Mouse (Mus musculus): ENCODE results near the gene Dock11. TPM values are rescaled to one million over a fixed set of nuclear protein-coding genes. Genes with fewer than 3 reads are reported as not detected.

Gene Dock11
- polyA plus RNA-seq, 1 experiment = 0.52 TPM

DNA sequence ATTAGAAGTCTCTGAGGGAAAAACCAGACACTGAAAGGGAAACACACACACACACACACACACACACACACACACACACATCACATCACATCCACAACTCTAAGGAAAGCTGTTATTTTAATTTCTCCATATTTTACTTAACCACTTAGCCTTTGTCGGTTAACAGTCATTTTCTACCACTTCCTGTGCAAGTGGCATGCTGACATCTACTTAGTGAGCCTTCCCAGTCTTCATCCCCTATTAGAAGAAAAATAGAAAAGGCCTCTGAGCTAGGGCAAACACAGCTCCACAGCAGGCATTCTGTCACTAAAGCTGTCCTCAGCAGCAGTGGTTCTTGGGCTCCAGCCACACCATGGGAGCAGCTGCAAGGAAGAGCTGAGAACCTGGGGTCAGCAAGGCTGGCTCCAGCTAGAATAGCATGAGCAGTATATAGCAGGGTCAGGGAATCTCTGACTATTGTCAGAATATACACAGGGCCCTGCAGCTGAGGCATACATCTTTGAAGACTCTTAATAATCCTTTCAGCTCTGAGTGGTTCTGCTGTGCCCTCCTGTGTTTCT is 36.2 kb downstream of the Dock11 start:
- H3K27me3 ChIP-seq (ENCODE audit: control insufficient read depth, insufficient read depth, low read length) = no peaks in the 10 kb centered on the region
- TF ChIP-seq POLR2A (IDR thresholded peaks at IDR 0.05; ENCODE audit: control insufficient read depth, low read depth, low read length) (no peak), CTCF (IDR thresholded peaks at IDR 0.05; ENCODE audit: control insufficient read depth, insufficient read depth, insufficient replicate concordance, low read depth, low read length) (no peak)
- no peaks in the 10 kb centered on the region for H3K36me3 ChIP-seq (ENCODE audit: control insufficient read depth, insufficient read depth, low read length)
- no peak overlapping the region for H3K4me3 ChIP-seq (ENCODE audit: control insufficient read depth, low read depth, low read length)
- no peaks in the 10 kb centered on the region for H3K4me1 ChIP-seq (ENCODE audit: control insufficient read depth, insufficient read depth, low read length)
- H3K27ac ChIP-seq (ENCODE audit: control insufficient read depth, insufficient read depth, low read depth, low read length) = no peak overlapping the region

DNA sequence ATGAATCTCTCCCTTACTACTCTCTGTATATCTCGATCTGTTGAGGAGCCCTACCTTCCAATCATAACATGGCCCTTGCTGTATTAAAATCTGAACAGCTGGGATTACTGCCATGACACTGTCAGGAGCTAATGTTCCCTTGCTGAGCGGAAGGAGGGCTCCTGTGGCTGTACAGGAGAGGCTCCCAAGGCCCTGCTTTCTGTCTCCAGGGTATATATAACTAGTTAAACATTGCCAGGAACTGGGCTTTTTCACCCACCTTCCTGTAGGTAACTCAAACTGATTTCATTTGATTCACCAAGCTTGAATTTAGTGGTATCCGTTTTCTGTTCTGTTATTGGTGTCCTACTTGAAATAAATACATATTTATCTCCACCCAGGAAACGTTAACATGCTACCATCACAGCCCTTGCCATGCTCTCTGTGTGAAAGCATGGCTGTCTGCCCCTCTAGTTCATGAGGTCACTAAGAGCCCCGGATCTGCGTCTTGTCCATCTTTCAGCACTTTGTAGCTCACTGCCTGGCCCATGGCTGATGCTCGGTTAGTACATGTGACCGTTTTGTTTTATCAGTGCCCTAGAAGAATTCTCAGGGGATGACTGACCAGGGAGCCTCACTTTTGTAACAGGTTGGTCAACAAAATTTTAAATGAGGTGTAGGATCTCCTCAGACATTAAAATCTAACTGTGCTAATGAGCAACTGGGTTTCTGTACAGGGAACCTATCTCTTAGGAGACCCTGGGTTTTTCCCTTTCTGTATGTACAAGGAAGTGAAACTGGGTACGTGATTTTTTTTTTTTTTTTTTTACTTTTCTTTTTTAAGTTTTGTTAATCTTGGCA is 41.7 kb downstream of the Dock11 start:
- no peaks in the 10 kb centered on the region for H3K27me3 ChIP-seq (ENCODE audit: control insufficient read depth, insufficient read depth, low read length)
- no peaks in the 10 kb centered on the region for H3K4me1 ChIP-seq (ENCODE audit: control insufficient read depth, insufficient read depth, low read length)

DNA sequence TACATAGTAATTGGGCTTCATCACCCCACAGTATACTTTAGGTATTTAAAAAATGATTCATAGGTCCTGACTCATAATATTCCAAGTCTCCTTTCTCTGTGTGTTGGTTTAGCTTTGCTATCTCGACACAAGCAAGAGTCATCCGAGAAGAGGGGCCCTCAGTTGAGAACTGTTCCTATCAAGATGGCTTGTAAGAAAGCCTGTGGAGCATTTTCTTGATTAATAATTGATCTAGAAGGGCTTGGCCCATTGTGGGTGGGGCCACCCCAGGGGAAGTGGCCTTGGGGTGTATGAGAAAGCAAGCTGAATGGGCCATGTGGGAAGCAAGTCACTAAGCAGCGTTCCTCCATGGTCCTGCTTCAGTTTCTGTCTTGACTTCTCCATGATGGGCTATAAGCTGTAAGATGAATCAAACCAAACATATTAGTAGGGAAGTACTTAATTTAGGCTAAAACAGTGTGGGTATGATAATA is 42.3 kb downstream of the Dock11 start:
- Histone ChIP-seq H3K27me3 (ENCODE audit: control insufficient read depth, insufficient read depth, low read length) (no peaks in the 10 kb centered on the region), H3K36me3 (ENCODE audit: control insufficient read depth, insufficient read depth, low read length) (no peaks in the 10 kb centered on the region), H3K27ac (ENCODE audit: control insufficient read depth, insufficient read depth, low read depth, low read length) (no peak overlapping the region), H3K4me1 (ENCODE audit: control insufficient read depth, insufficient read depth, low read length) (no peaks in the 10 kb centered on the region), H3K4me3 (ENCODE audit: control insufficient read depth, low read depth, low read length) (no peak overlapping the region)
- TF ChIP-seq CTCF (IDR thresholded peaks at IDR 0.05; ENCODE audit: control insufficient read depth, insufficient read depth, insufficient replicate concordance, low read depth, low read length) (no peak), POLR2A (IDR thresholded peaks at IDR 0.05; ENCODE audit: control insufficient read depth, low read depth, low read length) (no peak)

More for the DNA sequence above, 41.7 kb downstream of the Dock11 start:
- Histone ChIP-seq H3K27ac (ENCODE audit: control insufficient read depth, insufficient read depth, low read depth, low read length) (no peak overlapping the region), H3K4me3 (ENCODE audit: control insufficient read depth, low read depth, low read length) (no peak overlapping the region), H3K36me3 (ENCODE audit: control insufficient read depth, insufficient read depth, low read length) (no peaks in the 10 kb centered on the region)
- TF ChIP-seq CTCF (IDR thresholded peaks at IDR 0.05; ENCODE audit: control insufficient read depth, insufficient read depth, insufficient replicate concordance, low read depth, low read length) (no peak), POLR2A (IDR thresholded peaks at IDR 0.05; ENCODE audit: control insufficient read depth, low read depth, low read length) (no peak)

DNA sequence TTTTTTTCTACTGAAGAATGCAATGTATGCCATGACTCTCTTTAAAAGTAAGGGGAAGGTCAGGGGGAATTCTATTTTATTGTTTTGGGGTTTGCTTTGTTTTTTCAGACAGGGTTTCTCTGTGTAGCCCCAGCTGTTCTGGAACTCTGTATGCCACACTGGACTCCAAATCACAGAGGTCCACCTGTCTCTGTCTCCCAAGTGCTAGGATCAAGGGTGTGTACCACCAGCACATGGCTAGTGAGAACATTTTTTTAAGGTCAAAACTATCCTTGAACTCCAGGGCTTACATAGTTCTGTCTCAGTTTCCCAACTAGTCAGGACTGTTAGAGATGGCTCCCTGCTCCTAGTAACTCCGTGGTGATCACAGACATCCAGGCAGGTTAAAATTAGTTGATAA is 43.3 kb downstream of the Dock11 start:
- Histone ChIP-seq H3K36me3 (ENCODE audit: control insufficient read depth, insufficient read depth, low read length) (no peaks in the 10 kb centered on the region), H3K27me3 (ENCODE audit: control insufficient read depth, insufficient read depth, low read length) (no peaks in the 10 kb centered on the region), H3K4me1 (ENCODE audit: control insufficient read depth, insufficient read depth, low read length) (no peaks in the 10 kb centered on the region), H3K4me3 (ENCODE audit: control insufficient read depth, low read depth, low read length) (no peak overlapping the region), H3K27ac (ENCODE audit: control insufficient read depth, insufficient read depth, low read depth, low read length) (no peak overlapping the region)
- TF ChIP-seq CTCF (IDR thresholded peaks at IDR 0.05; ENCODE audit: control insufficient read depth, insufficient read depth, insufficient replicate concordance, low read depth, low read length) (no peak), POLR2A (IDR thresholded peaks at IDR 0.05; ENCODE audit: control insufficient read depth, low read depth, low read length) (no peak)

DNA sequence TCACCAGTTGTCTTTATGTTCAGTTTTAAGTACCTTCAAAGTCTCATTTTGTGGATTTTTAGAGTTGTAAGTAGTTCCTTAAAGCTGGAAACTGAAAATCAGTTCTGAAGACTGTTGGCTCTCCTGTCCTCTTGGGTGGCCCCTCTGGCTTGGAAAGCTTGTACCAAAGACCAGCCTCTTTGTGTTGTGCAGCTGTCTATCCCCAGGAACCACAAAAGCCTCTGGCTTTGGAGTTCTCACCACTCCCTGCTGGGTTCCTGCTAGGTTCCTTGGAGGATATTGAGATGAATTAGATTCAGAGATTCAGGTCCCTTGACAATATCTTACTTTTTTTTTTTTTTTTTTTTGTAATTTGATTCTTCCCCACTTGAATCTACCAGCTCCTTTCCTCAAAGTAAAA is 44.3 kb downstream of the Dock11 start:
- H3K27me3 ChIP-seq (ENCODE audit: control insufficient read depth, insufficient read depth, low read length) = no peaks in the 10 kb centered on the region
- H3K4me1 ChIP-seq (ENCODE audit: control insufficient read depth, insufficient read depth, low read length) = no peaks in the 10 kb centered on the region
- no peak overlapping the region for H3K4me3 ChIP-seq (ENCODE audit: control insufficient read depth, low read depth, low read length)
- no peak overlapping the region for H3K27ac ChIP-seq (ENCODE audit: control insufficient read depth, insufficient read depth, low read depth, low read length)
- no peak for TF ChIP-seq POLR2A (IDR thresholded peaks at IDR 0.05; ENCODE audit: control insufficient read depth, low read depth, low read length)
- no peaks in the 10 kb centered on the region for H3K36me3 ChIP-seq (ENCODE audit: control insufficient read depth, insufficient read depth, low read length)

DNA sequence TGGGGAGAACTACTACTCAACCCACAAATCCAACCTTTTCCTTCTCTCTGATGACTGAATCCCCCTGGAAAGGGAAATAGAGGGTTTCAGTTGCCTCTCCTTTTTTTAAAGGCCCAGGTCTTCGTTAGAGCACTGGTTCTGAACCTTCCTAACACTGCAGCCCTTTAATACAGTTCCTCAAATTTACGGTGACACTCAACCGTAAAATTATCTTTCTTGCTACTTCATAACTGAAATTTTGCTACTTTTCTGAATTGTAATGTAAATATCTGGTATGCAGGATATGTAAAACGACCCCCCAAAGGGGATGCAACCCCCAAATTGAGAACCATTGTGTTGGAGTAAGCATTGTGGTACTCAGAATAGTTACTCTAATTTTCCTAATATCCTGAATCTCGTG is 49.5 kb downstream of the Dock11 start:
- Histone ChIP-seq H3K27me3 (ENCODE audit: control insufficient read depth, insufficient read depth, low read length) (no peaks in the 10 kb centered on the region), H3K27ac (ENCODE audit: control insufficient read depth, insufficient read depth, low read depth, low read length) (no peak overlapping the region), H3K4me1 (ENCODE audit: control insufficient read depth, insufficient read depth, low read length) (no peaks in the 10 kb centered on the region), H3K36me3 (ENCODE audit: control insufficient read depth, insufficient read depth, low read length) (no peaks in the 10 kb centered on the region), H3K4me3 (ENCODE audit: control insufficient read depth, low read depth, low read length) (no peak overlapping the region)
- no peak for TF ChIP-seq CTCF (IDR thresholded peaks at IDR 0.05; ENCODE audit: control insufficient read depth, insufficient read depth, insufficient replicate concordance, low read depth, low read length)
- TF ChIP-seq POLR2A (IDR thresholded peaks at IDR 0.05; ENCODE audit: control insufficient read depth, low read depth, low read length) = no peak

DNA sequence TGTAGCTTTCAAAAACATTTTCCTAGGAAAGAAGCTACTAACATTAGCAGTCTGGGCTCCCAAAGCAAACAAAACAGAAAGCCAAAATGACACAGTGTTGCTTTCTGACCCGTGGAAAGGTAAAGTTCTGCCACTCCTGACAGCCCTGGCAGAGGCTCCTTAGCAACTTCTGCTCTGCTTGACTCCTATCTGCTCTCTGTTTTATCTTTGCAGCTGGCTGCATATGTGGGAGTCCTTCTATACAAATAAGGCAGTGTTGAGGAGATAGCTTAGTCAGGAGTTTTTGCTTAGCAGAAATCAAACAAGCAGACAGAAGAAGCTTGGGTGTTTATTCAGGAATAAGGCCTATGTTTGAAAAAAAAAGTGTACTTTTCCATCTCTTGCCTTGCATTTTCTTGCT is 57.8 kb downstream of the Dock11 start:
- Histone ChIP-seq H3K4me3 (ENCODE audit: control insufficient read depth, low read depth, low read length) (no peak overlapping the region), H3K27me3 (ENCODE audit: control insufficient read depth, insufficient read depth, low read length) (no peaks in the 10 kb centered on the region), H3K36me3 (ENCODE audit: control insufficient read depth, insufficient read depth, low read length) (no peaks in the 10 kb centered on the region), H3K27ac (ENCODE audit: control insufficient read depth, insufficient read depth, low read depth, low read length) (no peak overlapping the region), H3K4me1 (ENCODE audit: control insufficient read depth, insufficient read depth, low read length) (no peaks in the 10 kb centered on the region)
- TF ChIP-seq POLR2A (IDR thresholded peaks at IDR 0.05; ENCODE audit: control insufficient read depth, low read depth, low read length) (no peak), CTCF (IDR thresholded peaks at IDR 0.05; ENCODE audit: control insufficient read depth, insufficient read depth, insufficient replicate concordance, low read depth, low read length) (no peak)
